Mouse (Mus musculus): ENCODE results near the gene Panx1. TPM values are rescaled to one million over a fixed set of nuclear protein-coding genes. Genes with fewer than 3 reads are reported as not detected.

Panx1 gene
- total RNA-seq, 2 experiments from 2014 or later = 0.77 to 1.3 TPM

DNA sequence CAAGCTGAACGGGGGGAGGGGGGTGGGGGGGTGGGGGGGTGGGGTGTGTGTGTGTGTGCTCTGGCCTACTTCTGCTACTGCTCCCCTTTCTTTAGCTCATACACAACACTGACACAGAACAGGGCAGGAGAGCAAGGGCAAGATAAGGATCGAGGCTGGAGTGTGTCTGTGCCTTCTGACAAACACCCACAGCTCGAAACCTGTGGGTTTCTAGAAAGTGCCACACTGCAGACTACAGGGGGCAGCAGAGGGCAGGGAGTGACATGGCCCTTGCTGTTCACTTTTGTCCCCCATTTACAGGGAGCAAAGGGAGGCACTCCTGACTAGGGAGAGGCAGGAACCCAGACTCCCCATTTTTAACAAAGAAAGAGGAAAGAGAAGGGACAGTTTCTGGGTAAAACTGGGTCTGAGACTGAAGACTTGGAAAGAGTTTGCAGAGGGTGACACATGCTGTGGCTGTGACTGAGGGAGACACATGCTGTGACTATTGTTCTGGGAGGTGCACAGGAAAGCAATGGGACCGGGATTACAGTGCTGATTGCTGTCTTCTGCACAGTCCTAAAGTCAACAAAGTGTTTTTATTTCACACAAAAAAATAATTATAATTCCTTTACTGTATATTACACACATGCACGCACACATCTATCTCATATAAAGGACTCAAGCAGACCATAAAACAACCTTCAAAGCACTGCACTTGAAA, 16.1 kb downstream of the Panx1 start:
- no peak for ATAC-seq (replicated peaks; ENCODE audit: low FRiP score, poor library complexity, severe bottlenecking)

DNA sequence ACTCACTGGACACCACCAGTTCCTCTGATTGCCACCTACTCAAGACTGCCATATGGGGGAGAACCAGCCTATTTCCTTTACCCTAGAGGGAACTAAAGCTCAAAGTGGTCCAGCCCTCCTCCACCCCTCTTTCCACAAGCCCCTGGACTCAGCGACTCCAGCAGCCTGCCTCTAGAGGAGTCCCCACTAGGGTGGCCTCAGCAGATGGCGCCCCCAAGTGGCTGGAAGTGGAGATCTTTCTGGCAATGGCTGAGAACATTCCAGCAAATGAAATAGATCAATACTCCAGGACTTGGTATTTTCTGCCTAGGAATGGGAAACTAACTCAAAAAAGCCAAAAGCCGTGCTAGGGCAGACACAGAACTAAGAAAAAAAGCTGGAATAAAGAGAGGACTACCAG, 17.6 kb downstream of the Panx1 start:
- ATAC-seq (replicated peaks; ENCODE audit: low FRiP score, poor library complexity, severe bottlenecking) = no peak

DNA sequence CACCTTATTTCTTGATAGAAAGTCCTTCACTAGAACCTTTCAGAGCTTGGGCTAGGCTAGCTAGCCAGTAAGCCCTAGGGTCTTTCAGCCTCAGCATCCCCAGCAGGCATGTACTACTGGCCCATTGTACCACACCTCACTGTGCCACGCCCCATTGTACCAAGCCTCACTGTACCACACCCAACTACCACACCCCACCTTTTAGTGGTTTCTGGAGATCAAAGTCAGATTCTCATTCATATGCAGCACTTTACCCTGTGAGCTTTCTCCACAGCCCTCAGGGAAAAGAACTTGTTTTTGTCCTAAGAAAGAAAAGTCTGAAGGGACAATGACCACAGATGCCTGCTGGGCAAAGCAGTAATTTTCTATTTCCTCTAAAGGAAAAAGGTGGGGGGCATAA, 22.2 kb downstream of the Panx1 start:
- no peak for ATAC-seq (replicated peaks; ENCODE audit: low FRiP score, poor library complexity, severe bottlenecking)

DNA sequence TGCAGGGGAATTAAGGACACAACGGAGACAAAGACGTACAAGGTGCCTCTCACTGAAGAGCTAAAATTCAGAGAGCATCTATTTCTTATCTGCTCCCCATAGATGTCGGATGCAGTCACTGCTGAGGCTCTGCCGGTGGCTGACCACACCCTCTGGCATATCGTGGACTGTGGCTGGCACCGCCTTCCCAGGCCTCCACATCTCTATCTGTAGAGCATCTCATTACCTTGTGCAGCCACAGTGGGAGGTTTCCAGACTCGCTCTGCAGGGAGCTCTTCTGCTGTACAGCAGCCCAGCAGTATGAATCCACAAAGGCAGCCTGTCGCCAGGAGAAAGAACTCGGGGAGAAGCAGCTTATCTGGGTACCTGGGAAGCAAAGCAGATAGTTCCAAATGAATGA, 24.1 kb downstream of the Panx1 start:
- no peak; the same call in 1 of the 2 replicates for ATAC-seq (replicated peaks; ENCODE audit: low FRiP score, poor library complexity, severe bottlenecking)

DNA sequence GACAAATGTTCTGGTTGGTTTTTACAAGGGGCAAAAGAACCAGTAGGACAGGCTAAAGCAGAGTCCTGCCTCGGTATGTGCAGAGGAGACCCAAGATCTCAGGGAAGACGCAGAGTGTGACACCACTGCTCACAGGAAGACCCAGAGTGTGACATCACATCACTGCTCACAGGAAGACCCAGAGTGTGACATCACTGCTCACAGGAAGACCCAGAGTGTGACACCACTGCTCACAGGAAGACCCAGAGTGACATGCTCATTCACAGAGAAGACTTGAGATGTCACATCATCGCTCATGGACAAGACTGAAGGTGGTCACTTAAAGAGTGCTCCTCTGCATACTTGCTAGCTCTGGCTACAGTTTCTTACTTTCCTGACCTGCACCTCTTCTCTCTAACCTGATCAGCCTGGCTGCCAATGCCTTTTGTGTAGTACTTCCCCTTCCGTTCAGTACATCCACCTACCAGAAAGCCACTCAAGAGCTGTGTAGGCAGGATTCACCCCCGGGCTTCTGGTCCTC, 24.7 kb downstream of the Panx1 start:
- ATAC-seq (replicated peaks; ENCODE audit: low FRiP score, poor library complexity, severe bottlenecking) = no peak

DNA sequence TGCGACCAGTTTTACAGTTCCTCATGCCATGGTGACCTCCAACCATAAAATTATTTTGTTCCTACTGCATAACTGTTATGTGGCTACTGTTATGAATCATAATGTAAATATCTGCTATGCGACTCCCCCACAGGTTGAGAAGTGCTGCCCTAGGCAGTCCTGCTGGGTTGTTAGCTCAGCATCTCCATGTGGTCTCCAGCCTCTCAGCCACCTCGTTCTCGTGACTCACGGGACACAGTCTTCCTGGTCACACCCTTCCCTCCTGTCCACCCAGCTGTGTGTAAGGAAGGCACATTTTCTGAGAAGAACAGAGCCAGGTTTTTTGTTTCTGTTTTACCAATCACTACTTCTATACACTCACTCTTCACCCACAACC, 26.5 kb downstream of the Panx1 start:
- ATAC-seq (replicated peaks; ENCODE audit: low FRiP score, poor library complexity, severe bottlenecking) = no peak

DNA sequence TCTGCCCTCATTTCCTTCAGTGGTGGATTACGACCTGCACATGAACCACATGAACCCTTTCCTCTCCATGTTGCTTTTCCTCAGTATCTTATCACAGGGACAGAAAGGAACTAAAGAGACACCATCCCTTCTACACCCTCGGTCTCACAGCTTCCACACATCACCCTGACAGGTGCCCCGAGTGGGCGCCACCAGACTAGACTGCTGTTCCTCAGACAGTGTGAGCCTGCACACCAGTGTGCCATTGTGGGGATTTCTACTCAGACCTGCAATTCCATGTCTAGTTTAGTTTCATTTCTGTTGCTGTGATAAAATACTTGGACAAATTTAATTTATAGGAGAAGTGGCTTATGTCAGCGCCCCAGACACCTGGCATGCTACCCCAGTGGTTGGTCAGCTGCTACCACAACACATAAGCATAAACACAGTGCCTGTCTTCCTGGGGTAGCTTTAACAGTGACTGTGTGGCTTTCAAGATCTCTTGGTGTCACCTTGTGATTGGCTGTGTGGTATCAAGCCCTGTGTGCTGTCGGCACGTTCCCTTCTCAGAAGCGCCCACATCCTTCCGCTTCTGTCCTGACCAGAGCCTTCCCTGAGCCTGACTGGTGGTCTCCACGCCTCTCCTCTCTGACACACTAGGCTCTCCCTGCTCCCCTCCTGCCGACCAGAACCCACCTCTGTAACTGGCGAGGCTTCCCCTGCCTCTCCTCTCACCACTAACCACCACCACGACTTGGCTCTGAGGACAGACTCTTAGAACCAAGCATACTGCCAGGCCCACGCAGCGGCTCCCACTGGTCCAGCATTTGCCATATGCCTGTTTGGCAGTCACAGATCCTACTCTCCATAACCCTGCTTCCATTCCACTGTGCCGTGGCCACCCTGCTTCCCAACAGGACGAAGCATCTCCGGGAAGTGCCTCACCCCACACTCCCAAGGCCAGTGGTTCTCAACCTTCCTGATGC, 27.2 kb downstream of the Panx1 start:
- no peak for ATAC-seq (replicated peaks; ENCODE audit: low FRiP score, poor library complexity, severe bottlenecking)

DNA sequence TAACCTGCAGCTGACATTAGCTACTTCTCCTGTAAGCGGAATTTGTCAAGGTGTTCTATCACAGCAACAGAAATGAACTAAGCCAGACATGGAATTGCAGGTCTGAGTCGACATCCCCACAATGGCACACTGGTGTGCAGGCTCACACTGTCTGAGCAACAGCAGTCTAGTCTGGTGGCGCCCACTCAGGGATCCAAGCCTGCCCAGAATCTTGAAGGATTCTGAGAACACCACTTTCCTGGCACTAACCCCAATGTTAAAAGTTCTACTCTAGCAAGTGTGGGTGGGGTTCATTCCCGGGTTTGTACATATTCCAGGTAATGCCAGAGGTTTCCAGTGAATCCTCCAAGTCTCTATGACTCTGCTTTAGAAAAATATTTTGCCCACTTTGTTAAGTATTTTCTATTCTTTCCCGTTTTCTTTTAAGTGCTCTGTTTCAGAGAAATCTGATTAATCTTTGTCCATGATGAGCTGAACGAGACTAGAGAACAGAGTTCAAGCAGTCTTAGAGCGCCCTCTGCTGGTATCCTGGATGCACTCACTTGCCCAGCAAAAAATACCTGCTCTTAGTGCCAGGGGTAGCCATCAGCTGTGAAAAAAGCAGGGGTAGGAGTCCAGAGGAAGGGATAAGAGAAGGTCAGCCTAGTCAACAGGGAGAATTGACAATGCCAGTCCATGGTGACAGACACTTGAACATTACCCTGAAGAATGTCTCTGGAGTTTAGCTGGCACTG, 29.9 kb downstream of the Panx1 start:
- ATAC-seq (replicated peaks; ENCODE audit: low FRiP score, poor library complexity, severe bottlenecking) = no peak

DNA sequence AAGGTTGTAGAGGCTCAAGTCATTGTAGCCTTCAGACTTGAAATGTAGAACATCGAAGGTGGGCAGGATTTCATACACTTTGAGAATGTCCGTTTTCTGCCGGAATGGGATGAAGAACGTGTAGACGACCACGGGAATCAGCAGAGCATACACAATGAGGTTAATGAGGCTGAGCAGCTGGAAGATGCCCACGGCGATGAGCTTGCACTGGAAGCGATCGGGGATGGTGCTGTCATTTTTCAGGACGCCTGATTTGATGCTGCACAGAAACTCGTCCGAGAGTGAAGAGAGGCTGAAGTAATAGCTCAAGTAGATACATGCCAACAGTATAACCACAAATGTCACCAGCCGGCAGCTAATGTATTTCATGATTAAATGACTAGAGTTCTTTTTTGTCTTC, 37.7 kb downstream of the Panx1 start:
- ATAC-seq (replicated peaks; ENCODE audit: low FRiP score, poor library complexity, severe bottlenecking) = no peak

DNA sequence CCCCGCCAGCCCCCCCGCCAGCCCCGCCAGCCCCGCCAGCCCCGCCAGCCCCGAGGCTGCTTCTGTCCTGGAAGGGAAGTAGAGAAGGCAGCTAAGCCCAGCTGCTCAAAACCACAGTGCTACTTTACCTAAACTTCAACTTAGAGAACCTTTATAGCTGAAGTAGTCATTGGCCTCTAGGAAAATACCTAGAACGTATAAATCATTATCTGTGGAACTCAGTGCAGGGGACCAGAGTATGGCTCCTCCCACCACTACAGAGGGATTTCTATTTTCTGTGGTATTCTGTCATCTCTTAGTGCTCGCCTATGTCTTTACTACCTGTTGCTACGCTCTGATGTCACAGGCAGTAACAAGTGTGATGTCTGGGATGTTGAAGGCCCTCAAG, 41.0 kb downstream of the Panx1 start:
- no peak for ATAC-seq (replicated peaks; ENCODE audit: low FRiP score, poor library complexity, severe bottlenecking)

DNA sequence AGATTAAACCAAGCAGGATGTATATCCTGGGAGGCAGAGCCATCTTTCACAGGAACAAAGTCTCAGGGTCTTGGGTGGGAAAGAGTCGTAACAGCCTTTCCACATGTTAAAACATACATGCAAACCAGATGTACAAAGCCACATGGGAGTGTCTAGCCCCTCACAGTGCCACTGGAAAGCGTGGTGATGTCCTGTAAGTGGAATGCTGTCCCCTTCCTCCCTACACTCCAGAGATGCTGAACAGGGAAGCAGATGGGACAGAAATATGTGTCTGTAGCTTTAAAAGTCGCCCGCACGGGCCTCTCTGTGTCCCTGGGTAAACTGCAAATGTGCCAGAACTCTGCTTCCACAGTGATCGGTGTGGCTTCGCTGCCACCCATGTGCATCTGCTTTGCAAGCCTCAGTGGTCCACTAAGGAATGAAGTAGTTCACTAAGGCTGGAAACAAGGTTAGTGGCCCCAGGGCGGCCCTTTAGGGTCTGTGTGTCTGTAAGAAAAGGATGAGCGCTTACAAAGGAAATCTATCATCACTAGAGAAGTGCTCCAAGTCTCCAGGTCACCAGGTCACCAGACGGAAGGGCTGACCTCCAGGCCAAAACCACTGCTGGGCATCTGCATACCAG, 41.5 kb downstream of the Panx1 start:
- ATAC-seq (replicated peaks; ENCODE audit: low FRiP score, poor library complexity, severe bottlenecking) = no peak

DNA sequence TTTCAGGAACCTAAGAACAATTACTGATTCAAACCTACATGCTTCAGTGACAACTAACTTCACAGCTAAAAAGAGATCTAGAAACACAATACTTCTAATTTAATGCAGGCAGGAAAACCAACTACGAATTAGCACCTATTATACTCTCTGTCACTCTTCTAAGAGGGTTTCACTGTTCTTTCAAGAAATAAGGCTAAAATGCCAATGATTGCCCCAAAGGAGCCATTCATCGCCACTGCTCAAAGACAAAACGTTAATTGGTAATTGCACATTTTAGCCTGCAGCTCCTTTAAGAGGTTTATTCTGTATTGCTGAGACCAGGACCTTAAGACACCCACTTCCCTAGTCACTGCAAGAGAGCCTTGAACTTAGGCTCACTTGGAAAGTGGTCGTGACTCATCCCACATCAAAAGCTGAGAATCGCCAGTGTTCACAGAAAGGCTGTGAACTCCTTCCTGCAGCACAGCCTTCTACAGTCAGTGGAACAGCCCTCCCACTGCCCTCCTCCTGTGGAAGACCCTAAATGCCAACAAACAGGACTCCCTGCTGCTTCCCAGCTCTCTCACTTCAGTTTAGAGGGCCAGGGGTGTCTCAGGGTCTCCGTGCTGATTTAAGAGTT, 42.2 kb downstream of the Panx1 start:
- no peak for ATAC-seq (replicated peaks; ENCODE audit: low FRiP score, poor library complexity, severe bottlenecking)

DNA sequence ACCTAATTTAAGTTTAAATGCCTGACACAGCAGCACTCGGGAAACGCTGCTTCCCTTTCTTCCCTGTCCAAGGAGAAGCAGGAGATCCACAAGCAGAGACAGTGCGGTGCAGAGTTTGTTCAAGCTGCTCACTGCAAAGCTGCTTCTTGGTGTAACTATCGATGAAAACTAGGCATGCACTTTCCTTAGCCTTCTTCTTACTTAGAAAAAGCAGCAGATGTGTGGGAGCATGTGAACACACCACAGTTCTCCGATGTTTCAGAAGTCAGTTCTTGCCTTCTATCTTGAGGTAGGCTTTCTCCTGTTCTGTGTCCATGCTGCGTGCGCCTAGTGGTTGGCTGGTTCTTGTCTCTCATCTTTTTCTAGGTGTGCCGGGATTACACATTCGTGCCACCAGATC, 46.5 kb downstream of the Panx1 start:
- ATAC-seq (replicated peaks; ENCODE audit: low FRiP score, poor library complexity, severe bottlenecking) = no peak

DNA sequence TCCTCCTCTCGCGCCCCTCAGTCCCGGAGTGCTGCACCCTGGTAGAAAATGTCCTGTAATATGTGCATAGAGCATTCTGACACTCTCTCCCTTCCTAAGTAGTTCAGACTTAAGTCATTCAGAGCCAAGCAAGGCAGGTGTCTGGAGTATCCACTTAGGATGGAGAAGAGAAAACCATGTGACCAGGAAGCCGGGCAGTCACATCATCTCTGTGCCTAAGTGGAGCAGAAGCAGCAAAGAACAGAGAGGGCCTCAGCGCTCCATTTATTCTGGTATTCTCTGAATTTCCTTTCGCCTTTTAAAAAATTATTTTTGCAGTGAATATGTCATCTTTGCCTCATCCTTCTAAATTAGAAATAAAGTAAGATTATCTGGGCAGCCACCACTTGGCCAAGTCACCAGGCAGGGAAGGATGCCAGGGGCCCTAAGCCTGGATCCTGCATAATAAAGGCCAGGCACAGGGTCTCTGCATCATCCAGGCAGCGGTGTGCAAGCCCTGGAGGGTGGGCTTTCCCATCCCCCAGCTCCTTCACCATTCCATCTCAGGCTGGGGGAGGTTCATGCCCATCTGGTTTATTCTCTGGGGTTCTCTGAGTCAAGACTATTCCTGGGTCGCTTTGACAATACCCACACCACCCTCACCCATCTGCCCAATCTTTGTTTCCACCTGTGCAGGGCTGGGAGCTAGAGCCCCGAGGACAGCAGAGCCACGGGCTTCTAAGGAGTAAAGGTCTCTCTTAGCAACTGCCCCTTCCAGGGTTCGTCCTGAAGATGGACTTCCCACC, 47.8 kb downstream of the Panx1 start:
- no peak for ATAC-seq (replicated peaks; ENCODE audit: low FRiP score, poor library complexity, severe bottlenecking)

DNA sequence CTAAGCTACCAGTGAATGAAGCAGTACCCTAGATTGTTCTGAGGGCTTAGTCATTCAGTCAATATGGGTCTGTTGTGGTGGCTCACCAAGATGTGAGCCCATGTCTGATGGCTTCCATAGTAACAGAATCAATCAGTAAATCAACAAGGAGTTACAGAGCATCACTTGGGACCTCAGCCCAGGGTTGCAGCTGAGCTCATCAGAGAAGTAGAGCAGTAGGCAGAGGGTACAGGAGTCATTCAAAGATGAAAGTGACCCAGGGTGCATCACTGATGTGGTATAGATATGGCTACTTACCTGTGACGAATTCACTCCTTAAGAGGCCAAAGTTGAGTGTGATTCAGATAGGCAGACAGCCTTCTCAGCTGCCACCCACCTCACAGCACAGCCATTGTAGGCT, 49.8 kb downstream of the Panx1 start:
- ATAC-seq (replicated peaks; ENCODE audit: low FRiP score, poor library complexity, severe bottlenecking) = no peak

DNA sequence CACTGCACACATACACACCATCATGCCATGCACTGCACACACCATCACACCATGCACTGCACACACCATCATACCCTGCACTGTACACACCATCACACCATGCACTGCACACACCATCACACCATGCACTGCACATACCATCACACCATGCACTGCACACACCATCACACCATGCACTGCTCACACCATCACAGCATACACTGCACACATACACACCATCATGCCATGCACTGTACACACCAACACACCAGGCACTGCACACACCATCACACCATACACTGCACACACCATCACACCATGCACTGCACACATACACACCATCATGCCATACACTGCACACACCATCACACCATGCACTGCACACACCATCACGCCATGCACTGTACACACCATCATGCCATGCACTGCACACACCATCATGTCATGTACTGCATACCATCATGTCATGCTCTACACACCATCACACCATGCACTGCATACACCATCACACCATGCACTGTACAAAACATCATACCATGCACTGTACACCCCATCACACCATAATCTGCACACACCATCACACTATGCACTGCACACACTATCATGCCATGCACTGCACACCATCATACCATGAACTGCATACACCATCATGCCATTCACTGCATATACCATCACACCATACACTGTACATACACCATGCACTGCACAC, 56.5 kb downstream of the Panx1 start:
- ATAC-seq (replicated peaks; ENCODE audit: low FRiP score, poor library complexity, severe bottlenecking) = no peak

DNA sequence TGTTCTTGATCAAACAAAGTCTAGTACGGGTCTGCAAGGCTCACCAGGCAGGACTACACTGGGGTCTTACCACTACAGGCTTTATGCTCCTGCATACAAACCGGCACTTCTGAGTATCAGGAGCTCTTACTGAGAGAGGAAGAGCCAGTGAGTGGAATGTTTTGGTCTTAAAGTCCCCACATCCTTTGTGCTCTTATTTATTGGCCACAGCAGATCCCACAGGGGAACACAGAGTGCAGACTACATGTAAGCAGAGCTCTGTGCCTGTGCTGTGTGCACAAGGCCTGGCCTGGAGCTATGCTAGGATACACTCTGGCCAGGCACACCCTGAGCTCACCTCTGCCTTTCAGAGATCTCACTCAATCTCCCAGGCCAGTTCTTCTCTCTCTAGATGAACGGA, 62.1 kb downstream of the Panx1 start:
- ATAC-seq (replicated peaks; ENCODE audit: low FRiP score, poor library complexity, severe bottlenecking) = no peak

DNA sequence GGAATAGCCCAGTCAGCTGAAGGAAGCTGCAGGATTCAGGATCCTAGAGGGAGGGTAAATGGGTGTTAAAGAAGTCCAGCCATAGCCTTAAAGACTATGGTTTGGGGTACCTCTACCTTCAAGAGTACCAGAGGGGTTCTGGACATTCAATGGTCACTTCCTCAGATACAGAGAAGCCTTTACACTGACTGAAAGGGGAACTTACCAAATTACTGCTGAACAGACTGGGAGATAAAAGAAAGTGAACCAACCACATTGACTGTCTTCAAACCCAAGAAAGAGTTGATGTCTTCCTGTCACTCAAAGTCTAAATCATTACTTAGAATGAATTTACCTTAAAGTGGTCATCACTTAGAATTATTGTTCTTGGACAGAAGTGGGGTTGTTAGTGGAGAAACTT, 62.6 kb downstream of the Panx1 start:
- ATAC-seq (replicated peaks; ENCODE audit: low FRiP score, poor library complexity, severe bottlenecking) = no peak
